Mouse (Mus musculus): ENCODE measurements around the gene Pou6f1.
A peak's percentile ranks its signal among the peaks of the same experiment; 100 is the strongest.
"Not testable (repeated sequence)": the region's sequence is repeated elsewhere in the genome, so short reads cannot be mapped to it uniquely, and the experiment has no call there.

Pou6f1 gene

GRCm38 (mm10) chr15:100574378-100574777, 25.4 kb downstream of the Pou6f1 start:
- no peak for DNase-seq

- DNase-seq = no peak
Measured at GRCm38 (mm10) chr15:100573946-100574345, 25.8 kb downstream of the Pou6f1 start.

GRCm38 (mm10) chr15:100569239-100569638, 30.5 kb downstream of the Pou6f1 start:
- no peak for DNase-seq

- DNase-seq = no peak
Measured at GRCm38 (mm10) chr15:100566531-100566930, 33.3 kb downstream of the Pou6f1 start.

- DNase-seq = no peak
Measured at GRCm38 (mm10) chr15:100557705-100558433, 41.9 kb downstream of the Pou6f1 start.

GRCm38 (mm10) chr15:100556378-100556777, 43.4 kb downstream of the Pou6f1 start:
- no peak for DNase-seq

- DNase-seq = no peak
Measured at GRCm38 (mm10) chr15:100555965-100556364, 43.8 kb downstream of the Pou6f1 start.

GRCm38 (mm10) chr15:100551326-100552307, 48.2 kb downstream of the Pou6f1 start, which contains the start of gene Tfcp2:
TSS of gene Tfcp2 (minus strand) at chr15:100552008.
- peak; percentile 95 for DNase-seq

- no peak for DNase-seq
Measured at GRCm38 (mm10) chr15:100550280-100550679, 49.5 kb downstream of the Pou6f1 start.

GRCm38 (mm10) chr15:100543651-100544030, 56.1 kb downstream of the Pou6f1 start:
- DNase-seq = not testable (repeated sequence)

GRCm38 (mm10) chr15:100542876-100543650, 56.7 kb downstream of the Pou6f1 start:
- not testable (repeated sequence) for DNase-seq

GRCm38 (mm10) chr15:100541426-100541825, 58.4 kb downstream of the Pou6f1 start:
- no peak for DNase-seq

GRCm38 (mm10) chr15:100541001-100541400, 58.8 kb downstream of the Pou6f1 start:
- DNase-seq = not testable (repeated sequence)

- DNase-seq = peak in 1 of 2 experiments; percentile 4
Measured at GRCm38 (mm10) chr15:100539411-100539810, 60.4 kb downstream of the Pou6f1 start.

GRCm38 (mm10) chr15:100537913-100538312, 61.9 kb downstream of the Pou6f1 start:
- DNase-seq = peak in 1 of 2 experiments; percentile 5

GRCm38 (mm10) chr15:100527900-100528299, 71.9 kb downstream of the Pou6f1 start:
- no peak for DNase-seq

GRCm38 (mm10) chr15:100525405-100525804, 74.4 kb downstream of the Pou6f1 start:
- DNase-seq = no peak

Measured in thymus, postnatal 36 days (tissue).